Mouse (Mus musculus) left cerebral cortex, adult 9 months (tissue): ENCODE results near the gene Spdef.

ENCODE experiments used
- DNase-seq, 2 experiments: peaks; one replicate each; pipeline ENCODE4 v3.0.0; 2022; ENCODE audit warnings: low spot score in 2 of 2

Spdef gene

DNA sequence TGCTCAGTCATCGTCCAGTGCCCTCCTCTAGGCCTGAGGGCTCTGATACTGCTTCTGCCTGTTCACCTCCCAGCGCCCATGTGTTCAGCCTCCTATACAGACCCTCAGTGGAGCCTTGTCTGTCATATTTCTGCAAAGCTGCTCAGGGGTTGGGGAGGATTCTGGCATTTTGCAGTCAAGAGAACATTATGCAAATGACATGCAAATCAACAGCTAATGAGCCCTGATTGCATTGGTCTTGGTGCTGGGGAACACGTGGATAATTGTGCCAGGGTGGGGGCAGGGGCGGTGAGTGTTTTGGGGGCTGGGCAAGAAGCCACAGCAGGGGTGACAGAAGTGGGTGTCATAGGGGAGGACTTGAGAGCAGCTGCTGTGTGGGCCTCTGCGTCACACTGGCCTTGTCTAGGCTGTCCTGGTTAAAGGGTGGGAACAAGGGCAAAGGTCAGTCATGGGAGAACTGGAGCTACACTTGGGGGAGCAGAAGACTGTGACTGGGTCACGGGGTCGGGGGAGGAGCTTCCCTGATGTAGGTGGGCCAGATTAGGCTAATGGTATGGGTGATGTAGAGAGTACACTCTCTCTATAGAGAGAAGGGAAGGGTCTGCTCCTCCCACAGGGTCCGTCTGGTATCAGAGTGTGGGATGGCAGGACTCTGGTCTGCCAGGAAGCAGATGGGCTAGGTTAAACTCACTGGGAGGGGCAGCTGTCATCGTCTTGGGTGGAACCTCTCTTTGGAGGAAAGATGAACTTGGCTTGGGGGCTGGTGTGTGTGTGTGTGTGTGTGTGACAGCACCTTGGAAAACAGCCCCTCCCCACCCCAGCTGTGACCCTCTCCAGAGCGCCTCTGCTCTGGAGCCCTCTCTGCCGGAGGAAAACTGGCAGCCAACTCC lies 49.6 kb downstream of the Spdef start:
- DNase-seq = no peak

GRCm38 (mm10) chr17:27677756-27678155 lies 51.0 kb downstream of the Spdef start:
- no peak for DNase-seq

DNA sequence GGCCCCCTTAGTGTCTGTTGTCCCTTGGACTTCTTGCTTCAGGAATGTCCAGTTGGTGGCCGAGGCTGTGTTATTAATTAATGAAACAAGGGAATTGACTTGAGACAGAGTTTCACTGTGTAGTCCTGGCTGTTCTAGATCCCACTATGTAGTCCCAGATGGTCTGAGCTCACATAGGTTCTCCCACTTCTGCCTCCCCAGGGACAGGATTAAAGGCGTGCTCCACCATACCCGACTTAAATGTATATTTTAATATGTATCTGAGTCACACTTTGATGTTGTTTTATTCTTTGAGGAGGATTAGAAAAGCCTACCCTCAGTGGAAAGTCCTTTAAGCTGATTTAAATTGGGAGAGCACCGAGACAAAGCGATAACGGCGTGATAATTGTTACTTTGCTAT lies 52.5 kb downstream of the Spdef start:
- DNase-seq = no peak

DNA sequence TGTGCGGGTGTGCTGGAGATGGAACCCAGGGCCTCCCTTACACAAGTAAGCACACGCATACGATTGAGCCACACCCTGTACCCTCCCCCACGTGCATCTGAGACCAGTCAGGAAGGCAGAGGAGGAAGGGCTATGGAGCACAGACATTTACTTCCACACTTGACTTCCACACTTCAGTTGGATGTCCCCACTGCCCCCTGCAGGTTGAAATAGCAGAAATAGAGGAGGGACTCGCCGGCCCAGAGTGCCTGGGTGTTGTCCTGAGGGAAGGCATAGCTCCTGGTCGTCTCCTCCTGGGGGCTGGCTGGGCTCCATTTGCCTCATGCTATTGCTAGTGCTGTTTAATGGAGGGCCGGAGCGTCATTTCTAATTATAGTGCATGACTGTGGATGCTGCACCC lies 53.3 kb downstream of the Spdef start:
- no peak for DNase-seq

DNA sequence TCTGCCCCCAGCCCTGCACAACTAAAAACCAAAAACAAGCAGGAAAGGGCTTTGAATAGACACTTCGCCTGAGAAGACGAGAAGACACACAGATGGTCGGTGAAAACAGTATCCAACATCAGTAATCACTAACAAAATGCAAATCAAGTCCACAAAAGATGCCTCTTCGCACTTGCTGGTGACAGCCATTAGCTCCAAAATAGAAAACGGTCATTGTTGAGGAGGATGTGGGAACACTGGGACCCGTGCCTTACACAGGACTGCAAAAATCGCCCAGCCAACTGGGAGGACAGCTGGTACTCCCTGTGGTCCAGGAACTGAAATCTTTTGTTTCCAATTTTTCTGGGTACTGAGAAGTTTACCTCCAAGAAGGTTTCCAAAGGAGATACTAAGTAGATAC lies 54.8 kb downstream of the Spdef start:
- no peak for DNase-seq

DNA sequence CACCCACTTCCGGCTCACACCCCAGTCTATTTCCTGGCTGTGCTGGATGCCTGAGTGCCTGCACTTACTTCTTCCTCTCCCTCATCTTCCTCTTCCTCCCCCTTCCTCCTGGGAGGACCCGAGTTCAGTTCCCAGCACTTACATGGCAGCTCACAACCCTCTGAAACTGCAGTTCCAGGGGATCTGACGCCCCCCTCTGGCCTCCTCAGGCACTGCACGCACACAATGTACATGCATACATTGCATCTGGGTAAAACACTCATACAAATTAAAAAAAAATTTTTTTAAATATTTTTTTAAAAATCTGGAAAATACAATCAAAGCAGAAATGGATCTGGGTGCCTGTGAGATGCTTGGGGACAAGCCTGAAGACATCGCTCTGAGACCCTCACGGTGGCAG lies 57.0 kb downstream of the Spdef start:
- DNase-seq = no peak
